21 mouse cellular contexts compared by ENCODE assay signal in genomic region chr16:30262157-30262556, GRCm38 (mm10). TPM values are rescaled to one million over a fixed set of nuclear protein-coding genes. Genes with fewer than 3 reads are reported as not detected.
DNase-seq lines count a peak whose midpoint lies in the region; TF ChIP-seq lines count a peak whose summit lies in the region.
"Had no signal": no experiment of that assay in that cellular context is flagged by ENCODE, and none has a peak within 500 bp of the region (broad histone marks: within the 10 kb centered on the region; RNA-seq: fewer than 3 reads in every experiment).

No protein-coding gene starts in this region.

- H3K79me2 ChIP-seq in MEL (ENCODE audit: control insufficient read depth, insufficient read depth, low read length, poor library complexity): no peaks in the 10 kb centered on the region

- H3K9me3 ChIP-seq in MEL (replicated peaks; ENCODE audit: insufficient read depth, low read length): no peaks in the 10 kb centered on the region
- H3K9me3 ChIP-seq: embryonic facial prominence, embryonic 10.5 days; embryonic facial prominence, embryonic 12.5 days; forebrain, embryonic 13.5 days; forebrain, embryonic 15.5 days; G1E had no signal

- H3K4me1 ChIP-seq in MEL (ENCODE audit: control insufficient read depth in 1 of 2, insufficient read depth in 2 of 2, low read length in 2 of 2): peaks cover 0 to 13% of the 10 kb centered on the region in 2 experiments; a peak in 3 of 4 replicates
- H3K4me1 ChIP-seq in brown adipose tissue, adult 24 weeks (ENCODE audit: control insufficient read depth, insufficient read depth, insufficient read length, low read length): peaks cover 17% of the 10 kb centered on the region
- H3K4me1 ChIP-seq: forebrain, embryonic 13.5 days; forebrain, embryonic 15.5 days had no signal

- no peak overlapping the region for H3K27ac ChIP-seq in MEL (ENCODE audit: control insufficient read depth, low read depth, low read length)
- peak overlapping the region; percentile 86 for H3K27ac ChIP-seq in brown adipose tissue, adult 24 weeks (replicated peaks; ENCODE audit: low read depth, low read length)
- H3K27ac ChIP-seq: embryonic facial prominence, embryonic 10.5 days; embryonic facial prominence, embryonic 12.5 days; forebrain, embryonic 13.5 days; forebrain, embryonic 15.5 days had no signal

- no peak for TF ChIP-seq CTCF in MEL (IDR thresholded peaks at IDR 0.05 in 2 of 3, conservative IDR thresholded peaks at IDR 0.05 in 1 of 3; ENCODE audit: control insufficient read depth in 1 of 3, insufficient read depth in 1 of 3, low read depth in 2 of 3, low read length in 3 of 3, poor library complexity in 1 of 3, severe bottlenecking in 1 of 3)

- H3K36me3 ChIP-seq in MEL (ENCODE audit: control insufficient read depth in 1 of 2, insufficient read depth in 2 of 2, low read length in 2 of 2): peaks cover 0 to 5% of the 10 kb centered on the region in 2 experiments; a peak in 1 of 4 replicates
- H3K36me3 ChIP-seq: embryonic facial prominence, embryonic 10.5 days; embryonic facial prominence, embryonic 12.5 days; forebrain, embryonic 15.5 days; G1E had no signal

- no peak for TF ChIP-seq EP300 in MEL (IDR thresholded peaks at IDR 0.05; ENCODE audit: low read depth in 1 of 2, low read length in 2 of 2)

- no peak for TF ChIP-seq RAD21 in MEL (IDR thresholded peaks at IDR 0.05; ENCODE audit: low read depth, low read length)

- H3K27me3 ChIP-seq in MEL (ENCODE audit: control insufficient read depth in 1 of 2, insufficient read depth in 2 of 2, low read length in 2 of 2): no peaks in the 10 kb centered on the region; a peak in 1 of 4 replicates
- H3K27me3 ChIP-seq: forebrain, embryonic 13.5 days; forebrain, embryonic 15.5 days had no signal

- peak overlapping the region; percentile 29 to 34; a peak in 3 of 4 replicates for H3K4me3 ChIP-seq in MEL (ENCODE audit: control insufficient read depth in 1 of 2, insufficient read depth in 1 of 2, low read depth in 2 of 2, low read length in 2 of 2)
- peak overlapping the region; percentile 12; the same call in 1 of the 2 replicates for H3K4me3 ChIP-seq in brown adipose tissue, adult 24 weeks (ENCODE audit: insufficient read depth, low read depth, low read length)
- H3K4me3 ChIP-seq: embryonic facial prominence, embryonic 10.5 days; embryonic facial prominence, embryonic 12.5 days; forebrain, embryonic 13.5 days; forebrain, embryonic 15.5 days had no signal

- H3K9ac ChIP-seq in MEL (ENCODE audit: control insufficient read depth, low read depth, low read length, poor library complexity, severe bottlenecking): no peak overlapping the region
- H3K9ac ChIP-seq: embryonic facial prominence, embryonic 12.5 days; forebrain, embryonic 13.5 days; forebrain, embryonic 15.5 days; forebrain, postnatal 0 days had no signal

- no peak for TF ChIP-seq POLR2A in MEL (IDR thresholded peaks at IDR 0.05; ENCODE audit: control insufficient read depth in 1 of 2, insufficient read depth in 1 of 2, low read depth in 1 of 2, low read length in 2 of 2, poor library complexity in 1 of 2)

- DNase-seq in 416B (ENCODE audit: low read depth) (peak; percentile 25), A20 (ENCODE audit: low read depth, low spot score) (peak; percentile 13), MEL (ENCODE audit: low read depth, low spot score) (peak; percentile 66)
- no peak for DNase-seq in left cerebral cortex, adult 9 months (ENCODE audit: low spot score in 2 of 2)
- no peak for DNase-seq in T-cell, adult 2 months (ENCODE audit: low spot score)
- DNase-seq in yolk sac, embryonic 10.5 days (ENCODE audit: low spot score): no peak
- DNase-seq in layer of hippocampus, postnatal 25 days (ENCODE audit: extremely low spot score in 1 of 2, low spot score in 1 of 2): no peak

TF ChIP-seq in MEL, 35 proteins besides CTCF, POLR2A, EP300 and RAD21:
- peak; percentile 75 for TF ChIP-seq USF1 (IDR thresholded peaks at IDR 0.05; ENCODE audit: low read depth, low read length)
- TF ChIP-seq BHLHE40 (IDR thresholded peaks at IDR 0.05; ENCODE audit: borderline replicate concordance, low read depth, low read length): no peak
TF ChIP-seq in MEL: peak in this region for 1.

RNA-seq across cellular contexts. Expression of gene Cpn2, which starts 5.1 kb away (rescaled TPM):
- total RNA-seq in MEL (2012; rRNA removed): not detected in 2 replicates
- polyA plus RNA-seq in MEL (2012; ENCODE audit: insufficient read depth in 1 of 2, insufficient read length in 2 of 2, low read depth in 1 of 2, low replicate concordance in 2 of 2, missing spikeins in 1 of 2): not detected
- polyA plus RNA-seq in brown adipose tissue, adult 24 weeks (2012; ENCODE audit: insufficient read depth, insufficient read length, missing spikeins): 20.1 and 23.7 TPM in 2 replicates
- not detected for total RNA-seq in layer of hippocampus, postnatal 25 days (2021)
- total RNA-seq: forebrain, postnatal 0 days had no signal
- polyA plus RNA-seq: activated CD4-positive, CD25-positive, alpha-beta regulatory T cell, adult 4 months; brain, embryonic 14.5 days; cerebellum, adult 2 months; cortical plate, adult 2 months; embryonic facial prominence, embryonic 10.5 days; embryonic facial prominence, embryonic 12.5 days; embryonic facial prominence, embryonic 14.5 days; forebrain, embryonic 11.5 days; forebrain, embryonic 13.5 days; forebrain, embryonic 15.5 days; forebrain, postnatal 0 days; G1E had no signal

RNA-seq across cellular contexts. Expression of gene Lrrc15, which starts 20.9 kb away (rescaled TPM):
- total RNA-seq in MEL (2012; rRNA removed): not detected in 2 replicates
- not detected for polyA plus RNA-seq in MEL (2012; ENCODE audit: insufficient read depth in 1 of 2, insufficient read length in 2 of 2, low read depth in 1 of 2, low replicate concordance in 2 of 2, missing spikeins in 1 of 2)
- not detected in 2 replicates for polyA plus RNA-seq in brown adipose tissue, adult 24 weeks (2012; ENCODE audit: insufficient read depth, insufficient read length, missing spikeins)
- total RNA-seq in layer of hippocampus, postnatal 25 days (2021): under 1 TPM; 0.12 to 0.14 TPM
- total RNA-seq: adrenal gland, postnatal 25 days had no signal
- polyA plus RNA-seq: activated CD4-positive, CD25-positive, alpha-beta regulatory T cell, adult 4 months; cerebellum, adult 2 months; cortical plate, adult 2 months; G1E had no signal

RNA-seq across cellular contexts. Expression of gene Gp5, which starts 48.4 kb away (rescaled TPM):
- 49.0 and 59.2 TPM in 2 replicates for total RNA-seq in MEL (2012; rRNA removed)
- polyA plus RNA-seq in MEL (2012; ENCODE audit: insufficient read depth in 1 of 2, insufficient read length in 2 of 2, low read depth in 1 of 2, low replicate concordance in 2 of 2, missing spikeins in 1 of 2): 10 to 100 TPM in 1 of 2 experiments, not detected in 1; 63.1 TPM
- not detected in 2 replicates for polyA plus RNA-seq in brown adipose tissue, adult 24 weeks (2012; ENCODE audit: insufficient read depth, insufficient read length, missing spikeins)
- 1 to 10 TPM; 2.7 to 2.8 TPM for total RNA-seq in layer of hippocampus, postnatal 25 days (2021)
- polyA plus RNA-seq: activated CD4-positive, CD25-positive, alpha-beta regulatory T cell, adult 4 months had no signal

Comparison
In these comparisons a context has a peak if more than half of its experiments do, and no peak if none do; other contexts are left out.
1. DNase-seq: peak in 416B (single experiment), A20 (single experiment) and MEL (single experiment); none in left cerebral cortex, adult 9 months (0 of 2), T-cell, adult 2 months (single experiment), yolk sac, embryonic 10.5 days (single experiment) and layer of hippocampus, postnatal 25 days (0 of 2).
2. RNA of gene Gp5, which starts 48.4 kb away (total RNA-seq): 49.0 to 59.2 TPM in MEL; 2.7 to 2.8 TPM in layer of hippocampus, postnatal 25 days; every median in the first group is over 10 times any median in the second.